ENCODE assay signal across 8 mouse cellular contexts in the genomic region with DNA sequence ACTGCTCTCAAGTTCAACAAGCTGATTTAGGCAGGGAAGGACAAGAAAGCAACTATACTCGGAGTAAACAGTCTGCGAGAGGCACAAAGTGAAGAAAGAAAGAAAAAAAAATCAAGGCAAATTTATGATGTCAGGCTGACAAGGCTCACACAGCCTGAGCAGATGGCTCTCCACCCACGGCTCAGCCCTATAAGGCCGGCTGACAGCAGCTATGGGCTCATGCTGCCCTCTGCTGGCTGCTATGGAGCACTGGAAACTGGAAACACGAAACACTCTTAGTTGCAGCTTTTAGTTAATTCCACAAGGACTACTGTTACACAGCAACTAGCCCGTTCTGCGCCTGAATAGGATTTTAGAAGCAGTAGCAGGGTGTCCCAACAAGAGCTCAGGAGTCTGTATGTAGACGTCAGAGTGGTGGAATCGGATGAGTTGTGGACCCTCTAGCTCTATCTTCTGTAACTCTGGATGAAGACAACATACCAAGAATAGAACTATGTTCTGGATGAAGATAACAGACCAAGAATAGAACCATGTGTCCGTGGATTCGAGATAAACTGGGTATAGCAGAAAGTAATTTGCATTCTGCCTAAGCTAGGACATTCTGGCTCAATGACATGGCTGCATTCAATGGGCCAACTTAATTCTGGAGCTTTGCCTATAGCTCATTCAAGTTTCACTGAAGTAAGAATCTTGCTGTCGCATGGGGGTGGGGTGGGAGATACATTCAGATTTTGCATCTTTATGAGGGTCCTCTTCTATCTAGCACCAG. TPM values are rescaled to one million over a fixed set of nuclear protein-coding genes. Genes with fewer than 3 reads are reported as not detected.
DNase-seq lines count a peak whose midpoint lies in the region; ATAC-seq and TF ChIP-seq lines count a peak whose summit lies in the region.

No protein-coding gene starts in this region.

- WGBS in embryonic facial prominence, embryonic 14.5 days: 26% methylated on average over 12 of the region's 12 CpGs
- 13% methylated on average over 12 of the region's 12 CpGs for WGBS in heart, embryonic 11.5 days (ENCODE audit: insufficient replicate concordance)
- WGBS in kidney, embryonic 14.5 days: 29% methylated on average over 12 of the region's 12 CpGs
- 25% methylated on average over 12 of the region's 12 CpGs for WGBS in limb, embryonic 15.5 days
- 27% methylated on average over 12 of the region's 12 CpGs for WGBS in midbrain, postnatal 0 days
- 22% methylated on average over 12 of the region's 12 CpGs for WGBS in stomach, embryonic 16.5 days

- DNase-seq in adrenal gland, postnatal 36 days: peak; percentile 73 to 85
- DNase-seq in embryonic facial prominence, embryonic 14.5 days (ENCODE audit: low spot score): peak; percentile 93
- peak; percentile 94 for DNase-seq in midbrain, postnatal 0 days (ENCODE audit: low spot score)

- H3K4me2 ChIP-seq in embryonic facial prominence, embryonic 14.5 days (ENCODE audit: low read depth, low read length): no peak overlapping the region
- peak overlapping the region; percentile 49 for H3K4me2 ChIP-seq in heart, embryonic 11.5 days
- no peak overlapping the region for H3K4me2 ChIP-seq in kidney, embryonic 14.5 days (replicated peaks; ENCODE audit: low read depth, low read length)
- H3K4me2 ChIP-seq in limb, embryonic 15.5 days: no peak overlapping the region
- H3K4me2 ChIP-seq in midbrain, postnatal 0 days (ENCODE audit: low read depth, low read length, poor library complexity, severe bottlenecking): no peak overlapping the region
- no peak overlapping the region for H3K4me2 ChIP-seq in stomach, embryonic 16.5 days (ENCODE audit: low read depth, low read length)

- H3K27me3 ChIP-seq in embryonic facial prominence, embryonic 14.5 days (replicated peaks; ENCODE audit: control insufficient read depth, insufficient read depth, low read length): no peaks in the 10 kb centered on the region
- H3K27me3 ChIP-seq in heart, embryonic 11.5 days (ENCODE audit: control insufficient read depth, insufficient read depth, low read length): no peaks in the 10 kb centered on the region
- no peaks in the 10 kb centered on the region for H3K27me3 ChIP-seq in kidney, embryonic 14.5 days (ENCODE audit: control insufficient read depth, insufficient read depth, low read length)
- H3K27me3 ChIP-seq in limb, embryonic 15.5 days: no peaks in the 10 kb centered on the region
- H3K27me3 ChIP-seq in midbrain, postnatal 0 days (ENCODE audit: insufficient read depth, low read length): no peaks in the 10 kb centered on the region
- no peaks in the 10 kb centered on the region for H3K27me3 ChIP-seq in stomach, embryonic 16.5 days (ENCODE audit: control insufficient read depth, insufficient read depth, low read length)

- H3K9me3 ChIP-seq in embryonic facial prominence, embryonic 14.5 days (ENCODE audit: control insufficient read depth, low read length): no peaks in the 10 kb centered on the region
- H3K9me3 ChIP-seq in heart, embryonic 11.5 days (replicated peaks; ENCODE audit: control insufficient read depth, low read length): no peaks in the 10 kb centered on the region
- H3K9me3 ChIP-seq in kidney, embryonic 14.5 days (ENCODE audit: control insufficient read depth, low read length): no peaks in the 10 kb centered on the region
- no peaks in the 10 kb centered on the region for H3K9me3 ChIP-seq in limb, embryonic 15.5 days
- H3K9me3 ChIP-seq in midbrain, postnatal 0 days (ENCODE audit: low read length): no peaks in the 10 kb centered on the region
- no peaks in the 10 kb centered on the region for H3K9me3 ChIP-seq in stomach, embryonic 16.5 days (replicated peaks; ENCODE audit: control insufficient read depth, low read length)

- peak; percentile 96 for ATAC-seq in CD4-positive, CD25-positive, alpha-beta regulatory T cell, adult 4 months
- ATAC-seq in embryonic facial prominence, embryonic 14.5 days (ENCODE audit: low read depth): peak; percentile 93
- peak; percentile 63 for ATAC-seq in heart, embryonic 11.5 days (replicated peaks; ENCODE audit: insufficient number of reproducible peaks, low FRiP score, low TSS enrichment)
- peak; percentile 92 for ATAC-seq in kidney, embryonic 14.5 days (ENCODE audit: low FRiP score, low TSS enrichment)
- peak; percentile 81 for ATAC-seq in limb, embryonic 15.5 days (ENCODE audit: insufficient number of reproducible peaks, low FRiP score, low TSS enrichment, low read depth)
- peak; percentile 90 for ATAC-seq in midbrain, postnatal 0 days (ENCODE audit: low FRiP score)
- peak; percentile 88; the same call in 1 of the 2 replicates for ATAC-seq in stomach, embryonic 16.5 days (ENCODE audit: insufficient read depth, low FRiP score)

- no peaks in the 10 kb centered on the region for H3K36me3 ChIP-seq in embryonic facial prominence, embryonic 14.5 days (ENCODE audit: control insufficient read depth, insufficient read depth, low read length)
- no peaks in the 10 kb centered on the region for H3K36me3 ChIP-seq in heart, embryonic 11.5 days (ENCODE audit: control insufficient read depth, insufficient read depth, low read length)
- no peaks in the 10 kb centered on the region for H3K36me3 ChIP-seq in kidney, embryonic 14.5 days (ENCODE audit: control insufficient read depth, insufficient read depth, low read length)
- H3K36me3 ChIP-seq in limb, embryonic 15.5 days: no peaks in the 10 kb centered on the region
- peaks cover 41% of the 10 kb centered on the region for H3K36me3 ChIP-seq in midbrain, postnatal 0 days (ENCODE audit: insufficient read depth, low read length)
- H3K36me3 ChIP-seq in stomach, embryonic 16.5 days (ENCODE audit: control insufficient read depth, insufficient read depth, low read length): no peaks in the 10 kb centered on the region

- H3K9ac ChIP-seq in embryonic facial prominence, embryonic 14.5 days (ENCODE audit: low read depth, low read length): no peak overlapping the region
- H3K9ac ChIP-seq in heart, embryonic 11.5 days (ENCODE audit: low read depth, low read length): no peak overlapping the region
- no peak overlapping the region for H3K9ac ChIP-seq in kidney, embryonic 14.5 days (ENCODE audit: low read depth, low read length)
- H3K9ac ChIP-seq in limb, embryonic 15.5 days: no peak overlapping the region
- H3K9ac ChIP-seq in midbrain, postnatal 0 days (replicated peaks; ENCODE audit: low read length, poor library complexity, severe bottlenecking): no peak overlapping the region
- no peak overlapping the region for H3K9ac ChIP-seq in stomach, embryonic 16.5 days (ENCODE audit: low read length)

- H3K27ac ChIP-seq in embryonic facial prominence, embryonic 14.5 days (replicated peaks; ENCODE audit: low read depth, low read length): no peak overlapping the region
- peak overlapping the region; percentile 81 for H3K27ac ChIP-seq in heart, embryonic 11.5 days (ENCODE audit: low read depth, low read length)
- H3K27ac ChIP-seq in kidney, embryonic 14.5 days (ENCODE audit: low read depth, low read length): no peak overlapping the region
- no peak overlapping the region for H3K27ac ChIP-seq in limb, embryonic 15.5 days
- H3K27ac ChIP-seq in midbrain, postnatal 0 days (ENCODE audit: low read depth, low read length): no peak overlapping the region
- H3K27ac ChIP-seq in stomach, embryonic 16.5 days (ENCODE audit: low read length): no peak overlapping the region

- no peaks in the 10 kb centered on the region for H3K4me1 ChIP-seq in embryonic facial prominence, embryonic 14.5 days (ENCODE audit: control insufficient read depth, insufficient read depth, low read length)
- peaks cover 19% of the 10 kb centered on the region for H3K4me1 ChIP-seq in heart, embryonic 11.5 days (ENCODE audit: control insufficient read depth, insufficient read depth, low read length)
- H3K4me1 ChIP-seq in kidney, embryonic 14.5 days (ENCODE audit: control insufficient read depth, insufficient read depth, low read length): no peaks in the 10 kb centered on the region
- 0 out of 2 replicates have a peak, but pooled peaks cover 5% of the 10 kb centered on the region for H3K4me1 ChIP-seq in limb, embryonic 15.5 days
- no peaks in the 10 kb centered on the region for H3K4me1 ChIP-seq in midbrain, postnatal 0 days (ENCODE audit: insufficient read depth, low read length)
- H3K4me1 ChIP-seq in stomach, embryonic 16.5 days (ENCODE audit: control insufficient read depth, insufficient read depth, low read length): no peaks in the 10 kb centered on the region

- H3K4me3 ChIP-seq in embryonic facial prominence, embryonic 14.5 days (ENCODE audit: low read depth, low read length): no peak overlapping the region
- peak overlapping the region; percentile 19 for H3K4me3 ChIP-seq in heart, embryonic 11.5 days (ENCODE audit: low read depth, low read length)
- no peak overlapping the region for H3K4me3 ChIP-seq in kidney, embryonic 14.5 days (ENCODE audit: low read length)
- no peak overlapping the region for H3K4me3 ChIP-seq in limb, embryonic 15.5 days
- H3K4me3 ChIP-seq in midbrain, postnatal 0 days (ENCODE audit: low read depth, low read length): no peak overlapping the region
- no peak overlapping the region for H3K4me3 ChIP-seq in stomach, embryonic 16.5 days (replicated peaks; ENCODE audit: low read length)

- peak; percentile 98 for TF ChIP-seq CTCF in midbrain, postnatal 0 days (IDR thresholded peaks at IDR 0.05)

RNA-seq across cellular contexts. Expression of gene Mrpl35, which starts 22.5 kb away (rescaled TPM):
- polyA plus RNA-seq in CD4-positive, CD25-positive, alpha-beta regulatory T cell, adult 4 months (2017; shearing (Covaris generic)): 10 to 100 TPM; 51.8 to 63.1 TPM
- 10 to 100 TPM; 42.4 to 43.1 TPM for total RNA-seq in adrenal gland, postnatal 36 days (2021)
- 61.9 and 63.6 TPM in 2 replicates for polyA plus RNA-seq in embryonic facial prominence, embryonic 14.5 days (2014; fragmentation: Nextera tagmentation; extraction: Ambion mirVana)
- 60.9 and 65.3 TPM in 2 replicates for polyA plus RNA-seq in heart, embryonic 11.5 days (2014; fragmentation: Nextera tagmentation; extraction: Ambion mirVana)
- 77.5 and 93.4 TPM in 2 replicates for polyA plus RNA-seq in kidney, embryonic 14.5 days (2014; fragmentation: Nextera tagmentation; extraction: Ambion mirVana)
- 55.5 and 60.0 TPM in 2 replicates for polyA plus RNA-seq in limb, embryonic 15.5 days (2015; fragmentation: Nextera tagmentation; extraction: Ambion mirVana)
- total RNA-seq in midbrain, postnatal 0 days (2014; rRNA removed): 6.8 and 9.5 TPM in 2 replicates
- 45.6 and 46.2 TPM in 2 replicates for polyA plus RNA-seq in midbrain, postnatal 0 days (2015; fragmentation: Nextera tagmentation; extraction: Ambion mirVana)
- 58.5 and 64.8 TPM in 2 replicates for polyA plus RNA-seq in stomach, embryonic 16.5 days (2015; fragmentation: Nextera tagmentation; extraction: Ambion mirVana)

RNA-seq across cellular contexts. Expression of gene Immt, which starts 26.9 kb away (rescaled TPM):
- 100 to 1,000 TPM; 149 to 174 TPM for polyA plus RNA-seq in CD4-positive, CD25-positive, alpha-beta regulatory T cell, adult 4 months (2017; shearing (Covaris generic))
- total RNA-seq in adrenal gland, postnatal 36 days (2021): 100 to 1,000 TPM; 286 to 364 TPM
- polyA plus RNA-seq in embryonic facial prominence, embryonic 14.5 days (2014; fragmentation: Nextera tagmentation; extraction: Ambion mirVana): 160 and 176 TPM in 2 replicates
- polyA plus RNA-seq in heart, embryonic 11.5 days (2014; fragmentation: Nextera tagmentation; extraction: Ambion mirVana): 284 and 294 TPM in 2 replicates
- polyA plus RNA-seq in kidney, embryonic 14.5 days (2014; fragmentation: Nextera tagmentation; extraction: Ambion mirVana): 179 and 226 TPM in 2 replicates
- polyA plus RNA-seq in limb, embryonic 15.5 days (2015; fragmentation: Nextera tagmentation; extraction: Ambion mirVana): 150 and 157 TPM in 2 replicates
- 100 and 107 TPM in 2 replicates for total RNA-seq in midbrain, postnatal 0 days (2014; rRNA removed)
- polyA plus RNA-seq in midbrain, postnatal 0 days (2015; fragmentation: Nextera tagmentation; extraction: Ambion mirVana): 145 and 155 TPM in 2 replicates
- 179 and 185 TPM in 2 replicates for polyA plus RNA-seq in stomach, embryonic 16.5 days (2015; fragmentation: Nextera tagmentation; extraction: Ambion mirVana)
